Mouse (Mus musculus): ENCODE results near the gene H2-DMb1. TPM values are rescaled to one million over a fixed set of nuclear protein-coding genes. Genes with fewer than 3 reads are reported as not detected.
A peak's percentile ranks its signal among the peaks of the same experiment; 100 is the strongest.

H2-DMb1 gene
- polyA plus RNA-seq, 1 experiment from 2014 or later, result 0.38 TPM

GRCm38 (mm10) chr17:34174075-34174474 lies 21.2 kb downstream of the H2-DMb1 start:
- Histone ChIP-seq H3K27me3 (ENCODE audit: control insufficient read depth, insufficient read depth, low read length) (0 out of 2 replicates have a peak, but pooled peaks cover under 1% of the 10 kb centered on the region), H3K4me1 (ENCODE audit: control insufficient read depth in 2 of 2, insufficient read depth in 2 of 2, low read length in 2 of 2) (no peaks in the 10 kb centered on the region), H3K4me3 (ENCODE audit: control insufficient read depth in 1 of 2, insufficient read depth in 1 of 2, low read depth in 1 of 2, low read length in 2 of 2) (no peak overlapping the region), H3K36me3 (ENCODE audit: control insufficient read depth, insufficient read depth, low read length) (no peaks in the 10 kb centered on the region), H3K9ac (ENCODE audit: low read length) (no peak overlapping the region), H3K27ac (replicated peaks in 1 of 2; ENCODE audit: control insufficient read depth in 1 of 2, insufficient read depth in 1 of 2, low read depth in 2 of 2, low read length in 2 of 2) (no peak overlapping the region), H3K9me3 (ENCODE audit: control insufficient read depth, low read length) (peaks cover 14% of the 10 kb centered on the region), H3K4me2 (ENCODE audit: low read length) (no peak overlapping the region)
- WGBS, result 54% methylated on average over 1 of the region's 1 CpGs
- ATAC-seq (ENCODE audit: insufficient number of reproducible peaks, insufficient read depth, low FRiP score, low read depth), result no peak

DNA sequence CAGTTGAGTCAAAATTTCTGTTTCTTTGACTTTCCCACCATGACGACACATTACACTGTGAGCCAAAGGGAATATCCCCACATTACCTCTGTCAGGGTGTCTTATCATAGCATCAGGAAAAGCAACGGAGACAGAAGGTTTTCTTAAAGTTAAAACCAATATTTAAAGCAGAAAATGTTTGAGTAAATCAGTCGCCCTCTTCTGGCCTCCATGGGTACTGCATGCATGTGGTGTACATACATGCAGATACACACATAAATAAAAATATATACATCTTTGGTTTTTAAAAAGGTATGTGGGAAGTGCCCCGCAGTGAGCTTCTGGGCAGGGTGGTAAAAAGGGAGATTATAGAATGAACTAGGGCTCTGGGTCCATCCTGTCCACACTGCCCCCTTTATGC lies 24.3 kb downstream of the H2-DMb1 start:
- no peak overlapping the region for H3K4me2 ChIP-seq (ENCODE audit: low read length)
- H3K9me3 ChIP-seq (ENCODE audit: control insufficient read depth, low read length), result peaks cover 14% of the 10 kb centered on the region
- 54% methylated on average over 4 of the region's 4 CpGs for WGBS

DNA sequence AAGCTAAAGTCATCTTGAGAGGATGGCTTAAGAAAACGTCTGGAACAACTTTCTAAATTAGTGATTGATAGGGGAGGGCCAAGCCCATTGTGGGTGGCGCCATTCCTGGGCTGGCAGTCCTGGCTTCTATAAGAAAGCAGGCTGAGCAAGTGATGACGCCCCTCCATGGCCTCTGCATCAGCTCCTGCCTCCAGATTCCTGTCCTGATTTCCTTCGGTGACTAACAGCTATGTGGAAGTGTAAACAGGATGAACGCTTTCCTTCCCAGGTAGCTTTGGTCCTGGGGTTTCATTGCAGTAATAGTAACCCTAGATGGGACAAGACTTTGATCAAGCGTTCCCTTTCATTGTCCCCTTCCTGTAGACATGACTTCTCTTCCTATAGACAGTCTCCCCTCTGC lies 26.1 kb downstream of the H2-DMb1 start:
- no peaks in the 10 kb centered on the region for H3K36me3 ChIP-seq (ENCODE audit: control insufficient read depth, insufficient read depth, low read length)
- no peak overlapping the region for H3K4me3 ChIP-seq (ENCODE audit: control insufficient read depth in 1 of 2, insufficient read depth in 1 of 2, low read depth in 1 of 2, low read length in 2 of 2)
- 53% methylated on average over 6 of the region's 6 CpGs for WGBS
- H3K27me3 ChIP-seq (ENCODE audit: control insufficient read depth, insufficient read depth, low read length), result peaks cover 18% of the 10 kb centered on the region
- ATAC-seq (ENCODE audit: insufficient number of reproducible peaks, insufficient read depth, low FRiP score, low read depth), result no peak
- no peaks in the 10 kb centered on the region for H3K4me1 ChIP-seq (ENCODE audit: control insufficient read depth in 2 of 2, insufficient read depth in 2 of 2, low read length in 2 of 2)
- H3K9ac ChIP-seq (ENCODE audit: low read length), result no peak overlapping the region
- H3K4me2 ChIP-seq (ENCODE audit: low read length), result no peak overlapping the region
- peaks cover 9% of the 10 kb centered on the region; the same call in 1 of the 2 replicates for H3K9me3 ChIP-seq (ENCODE audit: control insufficient read depth, low read length)
- H3K27ac ChIP-seq (replicated peaks in 1 of 2; ENCODE audit: control insufficient read depth in 1 of 2, insufficient read depth in 1 of 2, low read depth in 2 of 2, low read length in 2 of 2), result no peak overlapping the region

More for the DNA sequence above, 24.3 kb downstream of the H2-DMb1 start:
- Histone ChIP-seq H3K4me1 (ENCODE audit: control insufficient read depth in 2 of 2, insufficient read depth in 2 of 2, low read length in 2 of 2) (no peaks in the 10 kb centered on the region), H3K9ac (ENCODE audit: low read length) (no peak overlapping the region), H3K4me3 (ENCODE audit: control insufficient read depth in 1 of 2, insufficient read depth in 1 of 2, low read depth in 1 of 2, low read length in 2 of 2) (no peak overlapping the region), H3K27ac (replicated peaks in 1 of 2; ENCODE audit: control insufficient read depth in 1 of 2, insufficient read depth in 1 of 2, low read depth in 2 of 2, low read length in 2 of 2) (no peak overlapping the region), H3K36me3 (ENCODE audit: control insufficient read depth, insufficient read depth, low read length) (no peaks in the 10 kb centered on the region), H3K27me3 (ENCODE audit: control insufficient read depth, insufficient read depth, low read length) (peaks cover under 1% of the 10 kb centered on the region)
- ATAC-seq (ENCODE audit: insufficient number of reproducible peaks, insufficient read depth, low FRiP score, low read depth), result no peak

DNA sequence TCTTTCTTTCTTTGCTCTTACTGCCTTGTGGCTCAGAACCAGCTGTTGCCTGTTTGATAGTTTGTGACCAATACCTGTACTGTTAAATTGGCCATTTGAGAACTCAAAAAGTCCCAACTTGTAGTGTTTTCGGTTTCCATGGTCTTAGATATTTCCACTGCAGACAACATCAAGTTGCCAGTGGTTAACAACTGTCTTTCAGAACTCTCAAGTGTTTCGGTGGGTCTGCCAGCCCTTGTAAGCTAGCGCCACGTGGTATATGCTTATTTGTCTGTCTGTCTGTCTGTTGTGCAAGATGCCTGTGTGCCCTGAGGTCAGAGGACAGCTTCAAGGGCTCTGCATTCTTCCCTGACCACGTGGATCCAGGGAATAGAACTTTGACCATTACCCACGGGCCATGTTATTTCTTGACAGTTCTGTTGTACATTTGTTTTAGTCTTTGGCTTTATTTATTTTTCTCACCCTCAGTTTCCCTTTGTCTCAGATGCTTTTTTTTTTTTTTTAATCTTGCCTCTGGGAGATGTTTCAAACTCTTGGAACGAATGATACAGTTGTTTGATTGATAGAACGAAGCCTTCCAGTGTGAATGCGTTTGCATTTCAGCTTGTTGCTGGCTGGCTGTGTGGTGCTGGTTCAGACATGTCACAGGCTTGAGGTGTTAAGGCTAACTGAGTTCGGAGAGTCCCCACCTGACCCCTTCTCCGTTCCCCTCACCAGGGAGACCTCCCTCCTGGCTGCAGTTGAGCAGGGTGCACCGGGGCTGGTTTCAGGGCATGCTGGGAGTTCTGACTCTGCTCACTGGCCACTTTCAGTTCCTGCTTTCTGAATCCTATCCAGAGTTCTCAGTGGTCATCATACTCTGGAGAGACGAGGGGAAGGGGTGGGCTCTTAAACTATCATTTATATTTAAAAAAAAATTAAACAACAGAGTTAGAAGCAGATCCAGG lies 27.3 kb downstream of the H2-DMb1 start:
- no peaks in the 10 kb centered on the region for H3K4me1 ChIP-seq (ENCODE audit: control insufficient read depth in 2 of 2, insufficient read depth in 2 of 2, low read length in 2 of 2)
- no peak overlapping the region for H3K4me3 ChIP-seq (ENCODE audit: control insufficient read depth in 1 of 2, insufficient read depth in 1 of 2, low read depth in 1 of 2, low read length in 2 of 2)
- no peak overlapping the region for H3K4me2 ChIP-seq (ENCODE audit: low read length)
- H3K9ac ChIP-seq (ENCODE audit: low read length), result no peak overlapping the region
- H3K27me3 ChIP-seq (ENCODE audit: control insufficient read depth, insufficient read depth, low read length), result peaks cover 28% of the 10 kb centered on the region
- 56% methylated on average over 13 of the region's 13 CpGs for WGBS
- ATAC-seq (ENCODE audit: insufficient number of reproducible peaks, insufficient read depth, low FRiP score, low read depth), result no peak
- H3K9me3 ChIP-seq (ENCODE audit: control insufficient read depth, low read length), result peaks cover 9% of the 10 kb centered on the region; the same call in 1 of the 2 replicates
- H3K36me3 ChIP-seq (ENCODE audit: control insufficient read depth, insufficient read depth, low read length), result no peaks in the 10 kb centered on the region
- H3K27ac ChIP-seq (replicated peaks in 1 of 2; ENCODE audit: control insufficient read depth in 1 of 2, insufficient read depth in 1 of 2, low read depth in 2 of 2, low read length in 2 of 2), result no peak overlapping the region

GRCm38 (mm10) chr17:34183564-34184219 lies 30.8 kb downstream of the H2-DMb1 start:
- Histone ChIP-seq H3K36me3 (ENCODE audit: control insufficient read depth, insufficient read depth, low read length) (no peaks in the 10 kb centered on the region), H3K4me1 (ENCODE audit: control insufficient read depth in 2 of 2, insufficient read depth in 2 of 2, low read length in 2 of 2) (peaks cover 8 to 10% of the 10 kb centered on the region in 2 experiments; a peak in 3 of 4 replicates), H3K4me3 (ENCODE audit: control insufficient read depth in 1 of 2, insufficient read depth in 1 of 2, low read depth in 1 of 2, low read length in 2 of 2) (no peak overlapping the region), H3K9me3 (ENCODE audit: control insufficient read depth, low read length) (no peaks in the 10 kb centered on the region), H3K27ac (replicated peaks in 1 of 2; ENCODE audit: control insufficient read depth in 1 of 2, insufficient read depth in 1 of 2, low read depth in 2 of 2, low read length in 2 of 2) (no peak overlapping the region), H3K4me2 (ENCODE audit: low read length) (no peak overlapping the region), H3K9ac (ENCODE audit: low read length) (no peak overlapping the region), H3K27me3 (ENCODE audit: control insufficient read depth, insufficient read depth, low read length) (peaks cover 46% of the 10 kb centered on the region)
- ATAC-seq (ENCODE audit: insufficient number of reproducible peaks, insufficient read depth, low FRiP score, low read depth), result no peak
- 61% methylated on average over 15 of the region's 15 CpGs for WGBS

GRCm38 (mm10) chr17:34185526-34185925 lies 32.7 kb downstream of the H2-DMb1 start:
- WGBS, result 84% methylated on average over 9 of the region's 9 CpGs
- peaks cover 64% of the 10 kb centered on the region for H3K27me3 ChIP-seq (ENCODE audit: control insufficient read depth, insufficient read depth, low read length)
- no peaks in the 10 kb centered on the region for H3K36me3 ChIP-seq (ENCODE audit: control insufficient read depth, insufficient read depth, low read length)
- H3K9ac ChIP-seq (ENCODE audit: low read length), result no peak overlapping the region
- no peak overlapping the region for H3K4me3 ChIP-seq (ENCODE audit: control insufficient read depth in 1 of 2, insufficient read depth in 1 of 2, low read depth in 1 of 2, low read length in 2 of 2)
- H3K9me3 ChIP-seq (ENCODE audit: control insufficient read depth, low read length), result no peaks in the 10 kb centered on the region
- H3K27ac ChIP-seq (replicated peaks in 1 of 2; ENCODE audit: control insufficient read depth in 1 of 2, insufficient read depth in 1 of 2, low read depth in 2 of 2, low read length in 2 of 2), result no peak overlapping the region
- no peak for ATAC-seq (ENCODE audit: insufficient number of reproducible peaks, insufficient read depth, low FRiP score, low read depth)
- H3K4me2 ChIP-seq (ENCODE audit: low read length), result no peak overlapping the region
- peaks cover 8 to 10% of the 10 kb centered on the region in 2 experiments; a peak in 3 of 4 replicates for H3K4me1 ChIP-seq (ENCODE audit: control insufficient read depth in 2 of 2, insufficient read depth in 2 of 2, low read length in 2 of 2)

GRCm38 (mm10) chr17:34186885-34187260 lies 34.0 kb downstream of the H2-DMb1 start:
- Histone ChIP-seq H3K27ac (replicated peaks in 1 of 2; ENCODE audit: control insufficient read depth in 1 of 2, insufficient read depth in 1 of 2, low read depth in 2 of 2, low read length in 2 of 2) (no peak overlapping the region), H3K4me1 (ENCODE audit: control insufficient read depth in 2 of 2, insufficient read depth in 2 of 2, low read length in 2 of 2) (peaks cover 8 to 10% of the 10 kb centered on the region in 2 experiments; a peak in 3 of 4 replicates), H3K36me3 (ENCODE audit: control insufficient read depth, insufficient read depth, low read length) (no peaks in the 10 kb centered on the region), H3K9ac (ENCODE audit: low read length) (peak overlapping the region; percentile 67), H3K4me3 (ENCODE audit: control insufficient read depth in 1 of 2, insufficient read depth in 1 of 2, low read depth in 1 of 2, low read length in 2 of 2) (peak overlapping the region; percentile 56 to 61), H3K27me3 (ENCODE audit: control insufficient read depth, insufficient read depth, low read length) (peaks cover 78% of the 10 kb centered on the region), H3K9me3 (ENCODE audit: control insufficient read depth, low read length) (no peaks in the 10 kb centered on the region), H3K4me2 (ENCODE audit: low read length) (peak overlapping the region; percentile 92)
- no peak for ATAC-seq (ENCODE audit: insufficient number of reproducible peaks, insufficient read depth, low FRiP score, low read depth)
- WGBS, result 6% methylated on average over 14 of the region's 14 CpGs

All from heart, embryonic 14.5 days (tissue).